Mouse (Mus musculus): Measurements from ENCODE around the gene Secisbp2l. TPM values are rescaled to one million over a fixed set of nuclear protein-coding genes. Genes with fewer than 3 reads are reported as not detected.

Secisbp2l gene
- polyA plus RNA-seq, 1 experiment from 2014 or later: 16.9 TPM

DNA sequence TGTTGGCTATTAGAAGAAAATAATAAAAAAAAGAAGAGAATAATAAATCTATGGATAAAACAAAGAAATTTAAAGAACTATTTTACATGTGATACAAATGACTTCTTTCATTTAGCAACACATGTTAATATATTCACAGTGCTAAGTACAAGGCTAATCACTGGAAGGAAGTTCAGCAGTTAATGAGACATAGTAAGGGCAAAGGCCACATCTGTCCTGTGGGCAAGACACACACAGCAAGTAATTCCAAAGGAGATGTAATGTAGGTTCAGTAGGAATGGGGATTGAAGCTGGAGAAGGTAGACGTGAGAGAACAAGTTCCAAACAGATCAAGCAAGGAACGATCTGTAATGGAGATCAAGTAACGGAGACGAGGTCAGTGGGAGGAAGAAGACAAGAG, 1.7 kb upstream of the Secisbp2l start:
- DNase-seq (ENCODE audit: low spot score): no peak

DNA sequence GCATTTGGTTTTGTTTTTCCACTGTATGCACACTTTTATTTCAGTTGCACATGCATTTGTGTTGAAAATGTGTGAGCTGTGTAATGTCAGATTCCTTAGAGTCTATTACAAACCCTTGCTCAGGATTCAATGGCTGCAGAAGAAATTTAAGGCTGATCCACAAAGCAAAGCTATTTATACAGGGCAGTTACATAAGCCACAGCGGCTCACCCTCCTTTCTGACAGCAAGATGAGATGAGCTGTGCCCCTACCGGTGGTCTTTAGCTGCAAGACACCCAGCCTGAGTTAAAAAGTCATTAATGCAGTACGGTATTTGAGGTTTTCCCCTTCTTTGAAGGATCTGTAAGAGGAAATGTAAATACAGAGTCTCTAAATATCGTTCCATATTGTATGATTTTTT, 1.2 kb upstream of the Secisbp2l start:
- DNase-seq (ENCODE audit: low spot score): peak; percentile 19

GRCm38 (mm10) chr2:125781978-125782718, 522 bp downstream of the Secisbp2l start:
- no peak for DNase-seq (ENCODE audit: low spot score)

- DNase-seq (ENCODE audit: low spot score): no peak
These were observed 1.7 kb downstream of the Secisbp2l start for GRCm38 (mm10) chr2:125781006-125781405.

GRCm38 (mm10) chr2:125778380-125778779, 4.3 kb downstream of the Secisbp2l start:
- DNase-seq (ENCODE audit: low spot score): no peak

GRCm38 (mm10) chr2:125777018-125777417, 5.7 kb downstream of the Secisbp2l start:
- DNase-seq (ENCODE audit: low spot score): peak; percentile 63

GRCm38 (mm10) chr2:125775661-125776060, 7.0 kb downstream of the Secisbp2l start:
- DNase-seq (ENCODE audit: low spot score): no peak

DNA sequence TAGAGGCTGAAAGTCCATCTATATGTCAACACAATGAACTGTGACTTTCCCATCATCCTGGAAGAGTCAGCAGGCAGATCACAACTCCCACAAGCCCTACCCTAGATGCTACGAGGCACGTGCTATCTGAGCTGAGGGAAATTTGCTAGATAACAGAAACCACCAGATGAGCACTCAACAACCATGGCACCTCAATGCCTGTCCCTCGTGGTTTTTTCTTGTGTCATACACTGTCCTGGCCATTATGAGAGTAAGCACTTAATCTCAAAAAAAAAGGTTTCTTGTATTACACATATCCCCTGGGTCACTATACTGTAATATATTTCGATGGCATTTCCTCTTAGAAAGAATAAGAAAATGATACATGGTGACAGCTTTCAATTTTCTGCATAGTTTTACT, 7.8 kb downstream of the Secisbp2l start:
- no peak for DNase-seq (ENCODE audit: low spot score)

DNA sequence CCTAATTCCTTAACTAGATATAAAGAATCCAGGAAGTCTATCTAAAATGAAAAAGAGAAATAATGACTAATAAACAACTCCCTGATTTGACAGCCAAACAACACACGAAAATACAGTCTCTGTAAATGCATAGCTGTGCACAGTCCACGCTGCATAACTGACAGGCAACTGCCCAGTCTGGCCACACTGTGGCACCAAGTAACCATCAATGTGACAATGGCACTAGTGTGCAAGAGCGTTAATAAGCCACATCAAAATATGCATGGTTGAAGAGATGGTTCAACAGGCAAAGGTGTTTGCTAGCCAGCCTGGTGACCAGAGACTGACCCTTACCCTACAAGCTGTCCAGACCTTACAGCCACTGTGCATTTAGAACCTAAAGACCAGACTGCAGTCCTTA, 17.6 kb downstream of the Secisbp2l start:
- DNase-seq (ENCODE audit: low spot score): no peak

DNA sequence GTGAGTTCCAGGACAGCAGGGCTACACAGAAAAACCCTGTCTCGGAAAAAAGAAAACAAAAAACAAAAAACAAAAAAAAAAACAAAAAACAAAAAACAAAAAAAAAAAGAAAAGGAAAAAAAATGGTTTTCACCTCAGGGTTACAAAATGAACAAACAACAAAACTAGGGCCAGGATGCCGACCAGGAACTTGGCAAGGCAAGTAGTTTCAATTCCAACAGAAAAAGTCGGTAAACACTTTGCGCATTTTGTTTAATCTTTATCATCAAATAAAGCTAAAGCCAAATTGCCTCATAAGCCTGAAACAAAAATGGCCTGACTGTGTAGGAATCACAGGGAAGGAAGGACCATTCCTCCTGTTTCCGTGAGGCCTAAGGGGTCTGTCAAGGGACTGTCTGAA, 18.1 kb downstream of the Secisbp2l start:
- no peak for DNase-seq (ENCODE audit: low spot score)

DNA sequence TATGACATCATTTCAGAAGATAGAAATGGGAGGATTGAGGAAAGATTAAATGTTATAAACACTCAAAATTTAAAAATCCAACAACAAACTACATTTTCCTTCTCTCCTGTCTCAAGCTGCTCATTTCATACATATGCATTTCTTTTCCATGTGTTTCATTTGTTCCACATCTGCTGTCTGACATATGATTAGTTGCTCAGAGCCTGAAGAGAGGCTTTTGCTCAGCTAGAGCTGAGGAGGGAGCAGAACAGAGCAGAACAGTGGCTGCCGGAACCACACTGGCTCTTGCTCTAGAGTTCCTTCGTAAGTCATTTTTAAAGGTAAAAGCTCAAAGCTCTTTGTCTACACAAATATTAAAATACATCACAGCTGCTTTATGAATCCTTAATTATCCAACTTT, 33.3 kb downstream of the Secisbp2l start:
- DNase-seq (ENCODE audit: low spot score): no peak

GRCm38 (mm10) chr2:125739338-125739737, 43.3 kb downstream of the Secisbp2l start:
- DNase-seq (ENCODE audit: low spot score): no peak

DNA sequence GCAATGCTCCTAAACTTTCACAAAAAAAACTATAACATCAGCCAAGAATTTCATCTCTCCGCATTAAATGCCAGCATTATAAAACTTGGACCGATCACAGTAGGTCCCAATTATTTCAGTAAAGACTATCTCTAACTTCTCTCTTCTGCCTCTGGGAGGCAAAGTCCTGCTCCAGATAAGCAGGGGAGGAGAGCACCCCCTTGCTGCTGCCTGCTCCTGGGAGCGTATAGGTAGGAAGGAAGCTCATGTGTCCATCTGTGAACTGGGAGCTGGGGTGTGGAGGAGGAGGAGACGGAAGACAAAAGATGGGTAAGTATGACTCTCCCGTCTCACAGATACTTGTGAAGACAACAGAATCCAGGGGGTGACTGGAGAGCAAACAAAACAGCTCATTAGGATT, 44.0 kb downstream of the Secisbp2l start:
- no peak for DNase-seq (ENCODE audit: low spot score)

DNA sequence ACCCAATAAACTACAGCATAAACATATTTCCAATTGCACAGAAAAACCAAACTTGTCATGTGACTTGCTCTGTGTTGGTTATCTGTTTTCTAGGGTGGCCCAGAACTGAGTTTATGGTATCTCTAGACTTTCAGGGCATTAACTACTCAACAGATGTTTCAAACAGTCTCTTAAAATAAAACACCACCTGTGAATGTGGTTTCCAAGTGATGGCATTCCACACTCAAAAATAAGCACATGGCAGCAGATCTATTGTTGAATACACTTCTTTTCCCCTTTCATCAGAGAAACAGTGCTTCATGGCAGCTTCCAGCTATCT, 46.7 kb downstream of the Secisbp2l start:
- peak; percentile 42 for DNase-seq (ENCODE audit: low spot score)

- DNase-seq (ENCODE audit: low spot score): peak; percentile 38
These were observed 47.2 kb downstream of the Secisbp2l start for GRCm38 (mm10) chr2:125735333-125736024.

DNA sequence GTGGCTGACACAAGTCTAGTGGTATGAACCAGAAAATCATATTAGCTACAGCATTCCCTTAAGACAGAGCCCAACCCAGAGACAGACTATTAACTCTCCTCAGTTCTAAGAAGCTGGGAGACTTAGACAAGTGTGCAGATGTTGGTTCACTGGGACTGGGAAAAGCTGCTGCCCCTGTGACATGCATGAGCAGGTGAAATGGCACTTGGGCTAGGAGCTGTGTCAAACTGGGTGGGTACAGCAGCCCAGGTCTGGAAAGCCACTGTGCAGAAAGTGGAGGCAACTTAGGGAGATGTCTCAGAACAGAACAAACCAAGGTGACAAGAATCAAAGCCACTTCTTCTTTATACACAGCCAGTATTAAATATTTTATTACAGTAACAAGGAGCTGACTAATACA, 47.9 kb downstream of the Secisbp2l start:
- DNase-seq (ENCODE audit: low spot score): no peak

DNA sequence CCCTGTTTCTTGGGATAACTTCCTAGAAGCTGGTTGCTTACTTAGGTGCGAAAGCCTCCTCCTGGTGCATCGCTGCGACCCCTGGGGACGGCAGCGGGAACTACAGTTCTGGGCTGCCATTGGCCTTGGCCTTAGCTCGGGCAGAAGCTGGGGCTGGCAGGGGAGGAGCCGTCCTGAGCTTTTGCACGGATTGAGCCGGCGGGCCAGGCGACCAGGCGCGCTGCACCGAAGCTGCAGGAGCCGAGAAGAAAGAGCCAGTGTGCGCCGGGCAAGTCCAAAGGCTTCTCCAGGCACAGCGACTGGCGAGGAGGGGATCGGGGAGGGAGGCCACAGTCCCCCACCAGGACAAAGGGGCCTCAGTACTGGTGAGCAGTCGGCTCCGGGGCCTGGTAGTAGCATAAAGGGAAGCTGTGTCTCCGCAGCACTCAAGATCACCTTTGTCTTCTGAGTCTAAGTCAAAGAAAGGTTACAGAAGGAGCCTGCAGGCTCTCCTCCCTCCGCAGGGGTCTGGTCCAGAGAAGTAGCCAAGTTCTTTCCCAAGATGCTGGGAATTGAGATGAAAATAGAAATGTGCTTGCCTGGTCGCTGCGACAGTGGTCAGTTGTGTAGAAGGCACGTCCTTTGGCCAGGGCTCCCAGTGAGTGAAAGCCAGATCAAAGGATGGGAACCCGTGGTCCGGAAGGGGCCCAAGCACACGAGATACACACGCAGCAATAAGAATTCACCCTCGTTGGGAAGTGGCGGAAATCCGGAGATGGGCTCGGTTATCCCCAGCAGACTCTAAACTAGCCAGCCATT, 50.7 kb downstream of the Secisbp2l start:
- peak; percentile 88 for DNase-seq (ENCODE audit: low spot score)

DNA sequence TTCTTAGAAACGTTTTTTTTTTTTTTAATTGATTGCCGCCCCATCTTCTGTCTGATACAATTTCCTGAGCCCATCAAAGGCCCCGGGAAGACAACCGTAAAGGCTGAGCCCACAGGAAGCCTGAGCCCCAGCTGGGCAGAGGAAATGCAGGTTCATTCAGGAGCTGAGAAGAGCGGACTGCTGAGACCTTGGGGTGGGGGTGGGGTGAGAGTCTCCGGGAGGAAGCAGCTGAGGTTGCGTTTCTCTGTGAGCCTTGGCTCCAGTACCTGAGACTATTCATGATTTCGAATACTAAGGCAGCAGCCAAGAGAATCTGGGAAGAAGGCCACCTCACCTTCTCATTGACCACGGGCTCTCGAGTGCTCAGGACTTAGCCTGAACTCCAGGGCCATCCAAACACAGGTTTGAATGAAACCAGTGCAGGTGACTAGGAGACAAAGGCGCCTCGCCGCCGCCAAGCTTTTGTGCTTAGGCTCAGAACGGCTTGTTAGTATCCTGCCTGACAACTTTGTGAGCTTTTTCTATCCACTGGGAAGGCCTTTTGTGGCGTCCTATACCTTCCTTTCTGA, 58.0 kb downstream of the Secisbp2l start:
- DNase-seq (ENCODE audit: low spot score): peak; percentile 72

DNA sequence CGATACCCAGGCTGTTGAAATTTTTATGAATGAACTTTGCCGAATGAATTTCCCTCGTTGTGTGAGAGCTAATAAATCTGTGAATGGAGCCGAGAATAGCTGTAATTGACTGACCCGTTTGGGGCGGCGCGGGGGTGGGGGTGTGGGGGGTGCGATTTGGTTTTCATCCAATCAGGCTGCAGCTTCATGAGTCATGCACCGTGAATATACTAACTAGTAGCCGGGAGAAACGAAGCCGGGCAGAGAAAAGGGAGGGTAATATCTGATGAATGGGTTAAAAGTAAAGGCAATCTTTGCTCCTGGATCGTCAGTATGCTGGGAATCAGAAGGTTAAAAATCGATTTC, 58.6 kb downstream of the Secisbp2l start, which contains the start of gene Shc4:
Shc4 (minus strand) TSS at position 63 of the 345 bp plus-strand sequence.
- no peak for DNase-seq (ENCODE audit: low spot score)

GRCm38 (mm10) chr2:125723408-125724085, 59.1 kb downstream of the Secisbp2l start:
- DNase-seq (ENCODE audit: low spot score): peak; percentile 40

DNA sequence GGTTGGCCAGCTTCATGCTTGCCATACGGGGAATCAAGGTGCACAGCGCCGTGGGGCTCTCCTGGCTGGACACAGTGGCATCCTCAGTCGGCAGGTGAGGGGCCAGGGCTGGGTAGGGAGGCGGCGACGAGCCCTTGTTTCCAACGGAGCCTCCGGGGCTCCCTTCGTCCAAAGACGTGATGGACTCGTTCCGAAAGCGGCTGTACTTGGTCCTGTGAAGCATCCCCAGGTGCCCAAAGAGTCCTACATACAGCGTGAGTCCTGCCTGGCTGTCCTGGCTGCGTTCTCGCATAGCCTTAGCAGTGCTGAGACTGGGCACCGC, 59.6 kb downstream of the Secisbp2l start:
- no peak for DNase-seq (ENCODE audit: low spot score)

DNA sequence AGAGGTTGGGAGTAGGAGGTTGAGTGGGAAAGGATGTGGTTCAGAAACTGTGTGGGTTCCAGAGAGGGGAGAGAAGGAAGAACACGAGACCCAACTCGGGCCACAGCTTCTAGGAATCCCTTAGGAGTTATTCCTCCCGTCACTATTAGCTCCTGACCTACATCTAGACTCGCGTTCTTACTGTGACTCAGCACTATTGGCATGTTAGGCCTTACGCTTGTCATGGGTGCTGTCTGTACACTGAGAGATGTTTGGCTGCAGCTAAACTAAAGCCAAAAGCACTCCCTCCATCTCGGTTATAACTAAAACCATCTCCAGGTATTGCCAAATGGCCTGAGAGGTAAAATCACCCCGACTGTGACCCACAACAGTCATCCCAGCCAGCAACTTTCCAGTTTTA, 66.1 kb downstream of the Secisbp2l start:
- no peak for DNase-seq (ENCODE audit: low spot score)

Data from thymus, postnatal 0 days (tissue).